15 mouse cellular contexts compared by ENCODE assay signal in the genomic region with DNA sequence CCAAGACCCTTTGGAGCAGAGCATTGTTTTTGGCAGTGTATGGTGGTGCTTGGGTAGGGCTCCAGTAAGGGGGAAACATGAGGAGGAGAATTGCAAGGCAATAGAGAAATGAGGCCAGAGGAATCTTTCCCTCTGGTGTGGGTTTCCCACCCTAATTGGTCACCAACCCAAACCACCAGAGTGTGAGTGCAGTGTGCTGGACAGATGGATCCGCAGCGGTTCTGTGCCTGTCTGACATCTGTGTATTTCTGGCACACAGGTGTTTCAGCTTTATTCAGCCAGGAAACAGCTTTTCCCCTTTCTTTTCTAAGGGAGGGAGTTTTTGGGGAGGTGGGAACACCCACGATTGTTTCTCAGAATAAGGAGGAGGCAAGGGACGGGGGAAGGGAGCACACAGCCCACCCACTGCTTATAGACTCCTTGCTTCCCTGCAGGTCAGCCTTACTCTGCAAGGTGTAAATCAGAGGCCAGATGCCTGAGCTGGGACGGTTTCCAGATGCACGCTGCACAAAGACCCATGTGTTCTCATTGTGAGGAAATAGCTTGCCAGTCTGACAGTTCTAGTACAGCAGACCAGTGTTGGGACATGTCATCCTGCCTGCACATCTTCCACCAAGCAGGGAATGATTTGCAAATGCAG.
A peak's percentile ranks its signal among the peaks of the same experiment; 100 is the strongest.
DNase-seq lines count a peak whose midpoint lies in the region; ATAC-seq and TF ChIP-seq lines count a peak whose summit lies in the region.
"Had no signal": no experiment of that assay in that cellular context is flagged by ENCODE, and none has a peak within 500 bp of the region (broad histone marks: within the 10 kb centered on the region; RNA-seq: fewer than 3 reads in every experiment).

No protein-coding gene starts in this region.

- TF ChIP-seq CTCF in midbrain, postnatal 0 days (IDR thresholded peaks at IDR 0.05) = no peak

- peak; percentile 23 for DNase-seq in midbrain, postnatal 0 days (ENCODE audit: low spot score)
- DNase-seq in embryonic facial prominence, embryonic 11.5 days (ENCODE audit: low spot score) = peak; percentile 49
- DNase-seq in ovary, postnatal 10 days (ENCODE audit: low spot score) = no peak
- no peak for DNase-seq in adrenal gland, adult 8-10 months
- DNase-seq: adrenal gland, postnatal 36 days; forebrain, postnatal 0 days; heart, adult 18-20 months; heart, postnatal 36 days; kidney, postnatal 4 days; lung, adult 2 months; thymus, adult 18-20 months had no signal

- no peaks in the 10 kb centered on the region; the same call in 1 of the 2 replicates for H3K4me1 ChIP-seq in midbrain, postnatal 0 days (ENCODE audit: insufficient read depth, low read length)
- H3K4me1 ChIP-seq in midbrain, embryonic 13.5 days (replicated peaks) = peaks cover 23% of the 10 kb centered on the region
- peaks cover 3% of the 10 kb centered on the region; the same call in 1 of the 2 replicates for H3K4me1 ChIP-seq in embryonic facial prominence, embryonic 11.5 days (ENCODE audit: control insufficient read depth, insufficient read depth, low read length)
- H3K4me1 ChIP-seq in limb, embryonic 12.5 days (replicated peaks) = peaks cover 49% of the 10 kb centered on the region

- no peak overlapping the region for H3K27ac ChIP-seq in midbrain, postnatal 0 days (ENCODE audit: low read depth, low read length)
- no peak overlapping the region for H3K27ac ChIP-seq in midbrain, embryonic 13.5 days
- no peak overlapping the region for H3K27ac ChIP-seq in embryonic facial prominence, embryonic 11.5 days (replicated peaks; ENCODE audit: low read depth, low read length)
- peak overlapping the region; percentile 56; the same call in 1 of the 2 replicates for H3K27ac ChIP-seq in limb, embryonic 12.5 days
- H3K27ac ChIP-seq: midbrain, embryonic 15.5 days had no signal

- no peaks in the 10 kb centered on the region for H3K36me3 ChIP-seq in midbrain, postnatal 0 days (ENCODE audit: insufficient read depth, low read length)
- H3K36me3 ChIP-seq in midbrain, embryonic 13.5 days = no peaks in the 10 kb centered on the region
- H3K36me3 ChIP-seq in embryonic facial prominence, embryonic 11.5 days (replicated peaks; ENCODE audit: control insufficient read depth, insufficient read depth, low read depth, low read length) = no peaks in the 10 kb centered on the region
- H3K36me3 ChIP-seq in limb, embryonic 12.5 days = no peaks in the 10 kb centered on the region
- H3K36me3 ChIP-seq: midbrain, embryonic 15.5 days had no signal

- WGBS in midbrain, postnatal 0 days = 57% methylated on average over 6 of the region's 6 CpGs
- 55% methylated on average over 6 of the region's 6 CpGs for WGBS in midbrain, embryonic 13.5 days
- WGBS in embryonic facial prominence, embryonic 11.5 days = 35% methylated on average over 6 of the region's 6 CpGs
- WGBS in limb, embryonic 12.5 days = 8% methylated on average over 6 of the region's 6 CpGs

- H3K27me3 ChIP-seq in midbrain, postnatal 0 days (ENCODE audit: insufficient read depth, low read length) = no peaks in the 10 kb centered on the region
- peaks cover 16% of the 10 kb centered on the region for H3K27me3 ChIP-seq in midbrain, embryonic 13.5 days
- peaks cover 2% of the 10 kb centered on the region; the same call in 1 of the 2 replicates for H3K27me3 ChIP-seq in embryonic facial prominence, embryonic 11.5 days (ENCODE audit: control insufficient read depth, insufficient read depth, low read length)
- peaks cover 6% of the 10 kb centered on the region; the same call in 1 of the 2 replicates for H3K27me3 ChIP-seq in limb, embryonic 12.5 days
- H3K27me3 ChIP-seq: midbrain, embryonic 15.5 days had no signal

- H3K4me3 ChIP-seq in midbrain, postnatal 0 days (ENCODE audit: low read depth, low read length) = no peak overlapping the region
- H3K4me3 ChIP-seq in midbrain, embryonic 13.5 days (replicated peaks) = no peak overlapping the region
- no peak overlapping the region for H3K4me3 ChIP-seq in embryonic facial prominence, embryonic 11.5 days (ENCODE audit: low read depth, low read length)
- H3K4me3 ChIP-seq in limb, embryonic 12.5 days (replicated peaks) = no peak overlapping the region
- H3K4me3 ChIP-seq: midbrain, embryonic 15.5 days had no signal

- ATAC-seq in midbrain, postnatal 0 days (ENCODE audit: low FRiP score) = no peak
- no peak for ATAC-seq in midbrain, embryonic 13.5 days
- ATAC-seq in embryonic facial prominence, embryonic 11.5 days (replicated peaks; ENCODE audit: insufficient number of reproducible peaks, low FRiP score, low TSS enrichment, low read depth) = no peak; the same call in 1 of the 2 replicates
- peak; percentile 78 for ATAC-seq in limb, embryonic 12.5 days (ENCODE audit: insufficient number of reproducible peaks, insufficient read depth, low FRiP score, low TSS enrichment, low read depth)
- ATAC-seq in CD4-positive, CD25-positive, alpha-beta regulatory T cell, adult 4 months = no peak
- ATAC-seq: forebrain, postnatal 0 days; midbrain, embryonic 15.5 days had no signal

- H3K9me3 ChIP-seq in midbrain, postnatal 0 days (ENCODE audit: low read length) = no peaks in the 10 kb centered on the region
- H3K9me3 ChIP-seq in midbrain, embryonic 13.5 days = no peaks in the 10 kb centered on the region
- no peaks in the 10 kb centered on the region for H3K9me3 ChIP-seq in embryonic facial prominence, embryonic 11.5 days (replicated peaks; ENCODE audit: control insufficient read depth, low read length)
- no peaks in the 10 kb centered on the region for H3K9me3 ChIP-seq in limb, embryonic 12.5 days
- H3K9me3 ChIP-seq: midbrain, embryonic 15.5 days had no signal

- H3K4me2 ChIP-seq in midbrain, postnatal 0 days (ENCODE audit: low read depth, low read length, poor library complexity, severe bottlenecking) = no peak overlapping the region
- no peak overlapping the region for H3K4me2 ChIP-seq in midbrain, embryonic 13.5 days (replicated peaks)
- H3K4me2 ChIP-seq in embryonic facial prominence, embryonic 11.5 days (ENCODE audit: low read depth, low read length) = no peak overlapping the region
- no peak overlapping the region for H3K4me2 ChIP-seq in limb, embryonic 12.5 days
- H3K4me2 ChIP-seq: midbrain, embryonic 15.5 days had no signal

- H3K9ac ChIP-seq in midbrain, postnatal 0 days (replicated peaks; ENCODE audit: low read length, poor library complexity, severe bottlenecking) = no peak overlapping the region
- no peak overlapping the region for H3K9ac ChIP-seq in midbrain, embryonic 13.5 days (replicated peaks)
- H3K9ac ChIP-seq in embryonic facial prominence, embryonic 11.5 days (replicated peaks; ENCODE audit: low read length) = no peak overlapping the region
- H3K9ac ChIP-seq in limb, embryonic 12.5 days (replicated peaks) = no peak overlapping the region
- H3K9ac ChIP-seq: forebrain, postnatal 0 days; midbrain, embryonic 15.5 days had no signal

Comparison
In these comparisons a context has a peak if more than half of its experiments do, and no peak if none do; other contexts are left out.
1. DNase-seq: peak in midbrain, postnatal 0 days (single experiment) and embryonic facial prominence, embryonic 11.5 days (single experiment); none in ovary, postnatal 10 days (single experiment) and adrenal gland, adult 8-10 months (single experiment).